Mouse (Mus musculus) retina, embryonic 14.5 days (tissue): ENCODE measurements around the gene Pafah1b3.

Source experiments
- DNase-seq: peaks from one replicate; pipeline ENCODE4 v3.0.0-alpha.2; 2015; ENCODE audit warnings: low spot score

Pafah1b3 gene

DNA sequence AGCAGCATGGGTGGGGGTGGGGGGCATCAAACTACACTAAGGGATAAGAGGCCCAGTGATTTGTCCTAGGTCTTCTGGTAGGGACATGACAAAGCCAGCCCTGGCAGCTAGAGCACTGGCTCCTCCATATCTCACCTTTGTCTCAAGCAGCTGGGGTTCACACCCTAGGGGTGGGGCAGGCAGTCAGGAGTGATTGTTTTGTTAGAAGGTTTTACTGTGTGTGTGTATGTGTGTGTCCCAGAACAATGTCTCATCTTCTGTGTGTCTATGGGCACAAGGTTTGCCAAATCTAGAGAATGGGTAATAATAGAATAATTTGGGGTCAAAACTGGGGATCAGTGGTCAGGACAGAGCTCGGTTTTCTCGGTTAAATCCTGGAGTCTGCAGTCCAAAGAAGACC, 7.7 kb upstream of the Pafah1b3 start:
- DNase-seq: no peak

DNA sequence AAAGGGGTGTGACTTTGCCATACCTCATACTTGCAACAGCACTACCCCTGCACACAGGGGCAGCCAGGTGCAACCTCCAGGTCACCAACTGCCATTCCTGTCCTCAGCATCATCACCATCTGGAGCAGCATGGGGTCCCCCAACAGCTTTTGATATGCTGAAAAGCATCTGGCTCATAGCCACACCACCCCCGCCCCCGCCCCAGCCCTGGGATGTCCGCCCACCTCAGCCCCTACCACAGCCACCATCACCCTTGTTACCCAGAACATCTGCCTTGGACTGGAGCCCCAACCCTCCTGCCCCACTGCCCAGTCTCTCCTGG, 5.9 kb upstream of the Pafah1b3 start:
- DNase-seq: no peak

DNA sequence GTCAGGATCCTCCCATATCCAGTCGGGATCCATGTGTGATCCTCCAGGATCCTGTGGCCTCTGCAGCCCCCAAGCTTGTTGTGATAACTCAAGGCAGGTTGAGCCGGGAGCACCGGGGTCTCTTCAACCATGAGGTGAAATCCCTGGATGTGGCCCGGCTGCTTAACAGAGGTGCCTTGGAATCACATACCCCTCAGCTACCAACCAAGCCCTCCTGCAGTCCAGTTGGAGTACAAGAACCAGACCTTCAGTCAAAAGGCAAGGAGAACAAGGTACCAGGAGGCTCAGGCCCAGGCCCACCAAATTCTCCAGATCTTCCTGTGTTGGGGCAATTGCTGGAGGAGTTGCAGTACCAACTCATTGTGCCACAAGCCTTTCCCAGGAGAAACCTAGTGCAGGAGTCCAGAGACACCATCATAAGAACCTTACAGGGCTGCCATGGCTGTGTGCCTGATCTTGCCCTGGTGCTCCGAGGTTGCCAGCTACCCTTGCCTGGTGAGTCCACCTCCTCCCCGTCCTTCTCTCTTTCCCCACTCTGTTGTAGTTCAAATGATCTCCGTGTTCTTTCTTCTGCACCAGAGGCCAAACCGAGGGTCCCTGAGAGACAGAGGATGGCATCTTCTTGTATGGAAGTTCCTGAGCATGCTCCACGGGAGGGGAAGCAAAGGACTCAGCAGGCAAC, 5.4 kb upstream of the Pafah1b3 start:
- no peak for DNase-seq

DNA sequence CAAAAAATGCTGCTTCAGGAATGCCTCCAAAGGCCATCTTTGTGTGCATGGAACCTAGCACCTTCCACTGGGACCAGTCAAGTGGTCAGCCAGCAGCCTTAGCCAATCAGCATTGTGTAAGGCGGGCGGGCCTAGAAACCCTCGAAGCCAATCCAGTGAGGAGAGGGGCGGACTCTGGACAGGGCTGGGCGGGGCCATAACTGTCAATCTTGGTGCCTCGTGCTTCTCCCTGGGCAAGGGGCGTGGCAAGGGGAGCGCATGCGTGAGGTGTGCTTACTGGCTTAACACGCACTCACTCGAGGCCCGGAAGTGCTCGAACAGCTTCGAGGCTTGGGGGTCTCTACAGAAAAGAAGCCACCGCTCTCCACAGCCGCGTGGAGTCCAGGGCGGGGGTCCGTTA, 3.3 kb upstream of the Pafah1b3 start, which contains the start of gene Prr19:
Gene Prr19, plus strand, starts transcription at position 349 of the 400 bp plus-strand sequence.
- peak; percentile 60 for DNase-seq

DNA sequence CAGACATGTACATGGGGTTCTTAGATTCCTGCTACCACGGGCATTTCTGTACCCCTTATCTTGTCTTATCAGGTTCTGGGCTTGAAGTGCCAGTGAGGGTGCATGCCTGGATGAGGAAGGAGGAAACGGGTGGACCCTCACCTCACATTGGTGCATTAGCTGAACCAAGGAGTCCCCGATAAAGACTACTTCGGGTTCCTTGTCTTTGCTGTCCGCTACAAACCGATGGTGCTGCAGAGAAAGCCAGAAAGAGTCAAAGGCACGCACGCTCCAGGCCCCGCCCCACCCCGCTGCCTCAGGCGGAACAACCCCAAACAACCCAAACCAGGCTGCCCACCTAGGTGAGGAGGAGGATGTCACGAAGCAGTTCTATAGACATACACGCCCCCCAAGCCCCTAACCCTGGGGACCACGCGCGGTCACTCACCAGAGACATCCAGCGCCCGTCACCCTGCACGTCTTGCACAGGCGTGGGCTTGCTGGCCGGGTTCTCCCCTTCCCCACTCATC, 787 bp downstream of the Pafah1b3 start:
- DNase-seq: no peak

DNA sequence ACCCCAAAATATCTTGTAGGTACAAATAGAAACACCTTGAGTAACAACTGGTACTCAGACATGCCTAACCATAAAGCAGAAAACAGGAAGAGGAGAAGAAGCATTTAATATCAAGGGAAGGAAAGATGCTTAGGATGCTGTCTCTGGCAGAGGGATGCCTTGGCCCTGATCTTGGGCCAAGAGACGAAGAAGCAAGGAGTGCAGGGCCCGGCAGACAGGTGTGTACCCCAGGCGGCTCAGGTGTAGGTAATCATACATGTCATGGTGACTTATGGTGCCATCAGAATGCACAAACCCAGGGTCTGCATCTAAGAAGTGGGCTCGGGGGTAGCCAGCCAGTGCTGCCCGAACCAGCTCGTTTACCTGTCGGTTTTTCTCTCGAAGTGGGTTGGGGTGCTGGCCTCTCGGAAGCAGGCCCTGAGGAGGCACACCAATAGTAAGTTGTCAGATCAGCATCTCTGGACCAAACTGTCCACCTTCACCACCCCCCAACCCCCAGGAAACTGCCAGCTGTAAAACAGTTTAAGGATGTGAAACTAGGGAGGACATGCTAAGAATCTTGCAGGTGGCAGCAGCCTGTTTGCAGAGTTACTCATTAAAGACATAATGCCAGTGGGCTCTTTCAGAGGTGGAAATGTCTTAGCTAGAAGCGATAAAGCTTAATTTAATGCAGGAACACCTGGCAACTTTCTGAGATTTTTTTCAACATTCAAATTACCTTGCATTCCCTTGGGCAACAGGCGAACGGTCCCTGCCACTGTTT, 2.6 kb downstream of the Pafah1b3 start:
- DNase-seq: no peak

DNA sequence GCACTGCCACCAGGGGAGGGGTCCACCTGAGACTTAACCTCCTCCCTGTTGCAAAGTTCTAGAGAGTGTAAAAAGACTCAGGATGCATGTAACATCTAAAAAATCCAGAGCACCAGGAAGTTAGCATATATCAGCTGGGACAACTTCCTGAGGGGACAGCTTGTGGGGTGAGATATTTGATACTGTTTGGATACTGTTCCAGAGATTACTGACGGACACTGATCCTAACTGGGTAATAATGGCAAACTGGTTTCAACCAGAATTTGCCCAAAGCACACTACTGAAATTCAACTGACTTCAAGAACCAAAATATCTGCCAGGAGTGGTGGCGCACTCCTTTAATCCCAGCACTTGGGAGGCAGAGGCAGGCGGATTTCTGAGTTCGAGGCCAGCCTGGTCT, 3.3 kb downstream of the Pafah1b3 start:
- DNase-seq: no peak

DNA sequence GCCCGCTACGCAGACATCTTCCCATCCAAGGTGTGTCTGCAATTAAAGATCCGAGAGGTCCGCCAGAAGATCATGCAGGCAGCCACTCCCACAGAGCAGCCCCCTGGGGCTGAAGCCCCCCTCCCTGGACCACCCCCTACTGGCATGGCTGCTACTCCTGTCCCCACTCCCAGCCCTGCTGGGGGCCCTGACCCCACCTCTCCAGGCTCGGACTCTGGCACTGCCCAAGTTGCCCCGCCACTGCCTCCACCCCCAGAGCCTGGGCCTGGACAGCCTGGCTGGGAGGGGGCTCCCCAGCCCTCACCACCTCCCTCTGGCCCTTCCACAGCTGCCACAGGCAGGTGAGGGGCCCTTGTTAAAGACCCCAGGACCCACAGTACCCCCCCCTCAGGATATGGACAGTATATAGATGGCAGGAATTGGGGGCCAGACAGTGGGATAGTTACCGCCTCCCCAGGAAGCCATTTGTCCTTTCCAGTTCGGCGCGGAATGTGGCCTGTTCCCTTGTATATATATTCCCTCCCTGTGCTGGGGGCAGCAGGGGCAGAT, 4.5 kb downstream of the Pafah1b3 start:
- no peak for DNase-seq

DNA sequence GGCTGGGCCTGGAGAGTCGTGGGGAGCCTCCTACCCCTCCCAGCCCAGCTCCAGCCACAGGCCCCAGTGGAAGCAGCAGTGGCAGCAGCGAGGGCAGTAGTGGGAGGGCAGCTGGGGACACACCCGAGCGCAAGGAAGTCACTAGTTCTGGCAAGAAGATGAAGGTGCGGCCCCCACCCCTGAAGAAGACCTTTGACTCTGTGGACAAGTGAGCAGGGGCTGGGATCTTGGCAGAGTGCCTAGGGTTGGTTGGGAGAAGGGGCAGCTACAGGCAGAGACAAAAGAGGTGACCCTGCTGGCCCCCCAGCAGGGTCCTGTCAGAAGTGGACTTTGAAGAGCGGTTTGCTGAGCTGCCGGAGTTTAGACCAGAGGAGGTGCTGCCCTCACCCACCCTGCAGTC, 5.7 kb downstream of the Pafah1b3 start:
- no peak for DNase-seq

DNA sequence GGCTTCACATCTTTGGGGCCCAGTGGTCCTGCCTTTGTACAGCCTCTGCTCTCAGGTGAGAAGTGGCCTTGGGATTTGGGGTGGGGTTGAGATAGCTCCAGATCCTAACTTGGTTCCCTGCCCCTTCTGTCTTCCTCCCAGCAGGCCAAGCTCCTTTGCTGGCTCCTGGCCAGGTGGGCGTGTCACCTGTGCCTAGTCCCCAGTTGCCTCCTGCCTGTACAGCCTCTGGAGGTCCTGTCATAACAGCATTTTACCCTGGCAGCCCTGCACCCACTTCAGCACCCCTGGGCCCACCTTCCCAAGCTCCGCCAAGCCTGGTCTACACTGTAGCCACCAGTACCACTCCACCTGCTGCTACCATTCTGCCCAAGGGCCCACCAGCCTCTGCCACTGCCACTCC, 6.9 kb downstream of the Pafah1b3 start:
- DNase-seq: no peak

DNA sequence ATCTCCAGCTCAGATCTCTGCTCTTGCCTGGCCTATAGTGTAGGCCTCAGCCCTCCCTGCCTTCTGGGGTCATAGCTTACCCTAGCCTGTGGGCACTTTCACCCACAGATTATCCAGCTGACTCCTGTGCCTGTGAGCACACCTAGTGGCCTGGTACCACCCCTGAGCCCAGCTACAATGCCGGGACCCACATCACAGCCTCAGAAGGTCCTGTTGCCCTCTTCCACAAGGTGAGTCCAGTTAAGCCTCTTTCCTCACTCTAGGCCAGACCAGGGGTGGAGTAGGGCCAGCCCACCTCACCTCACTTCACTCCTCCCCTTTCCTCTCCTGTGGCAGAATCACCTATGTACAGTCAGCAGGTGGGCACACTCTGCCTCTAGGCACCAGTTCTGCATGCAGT, 7.3 kb downstream of the Pafah1b3 start:
- no peak for DNase-seq

DNA sequence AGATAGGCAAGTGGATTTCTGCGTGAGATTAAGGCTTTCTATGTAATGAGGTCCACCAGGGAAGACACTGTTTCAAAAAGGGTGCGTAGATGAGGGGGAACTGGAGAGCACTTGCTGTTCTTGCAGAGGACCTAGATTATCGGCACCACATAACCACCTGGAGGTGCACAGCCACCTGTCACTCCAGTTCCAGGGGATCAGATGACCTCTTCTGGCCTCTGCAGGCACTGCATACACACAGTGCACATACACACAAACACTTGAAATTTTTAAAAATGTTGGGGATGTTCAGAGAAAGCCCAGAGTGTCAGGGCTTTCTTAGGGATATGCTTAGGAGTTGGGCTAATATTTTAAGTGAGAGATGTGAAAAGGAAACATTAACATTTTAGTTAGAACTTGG, 7.9 kb downstream of the Pafah1b3 start:
- DNase-seq: no peak

DNA sequence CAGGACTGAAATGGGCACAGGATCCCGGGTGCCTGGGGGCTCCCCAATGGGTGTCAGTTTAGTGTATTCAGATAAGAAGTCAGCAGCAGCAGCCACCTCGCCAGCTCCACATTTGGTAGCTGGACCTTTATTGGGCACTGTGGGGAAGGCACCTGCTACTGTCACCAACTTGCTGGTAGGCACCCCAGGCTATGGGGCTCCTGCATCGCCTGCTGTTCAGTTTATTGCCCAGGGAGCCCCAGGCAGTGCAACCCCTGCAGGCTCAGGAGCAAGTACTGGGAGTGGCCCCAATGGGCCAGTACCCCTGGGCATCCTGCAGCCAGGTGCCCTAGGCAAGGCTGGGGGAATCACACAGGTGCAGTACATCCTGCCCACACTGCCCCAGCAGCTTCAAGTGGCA, 9.1 kb downstream of the Pafah1b3 start:
- no peak for DNase-seq

DNA sequence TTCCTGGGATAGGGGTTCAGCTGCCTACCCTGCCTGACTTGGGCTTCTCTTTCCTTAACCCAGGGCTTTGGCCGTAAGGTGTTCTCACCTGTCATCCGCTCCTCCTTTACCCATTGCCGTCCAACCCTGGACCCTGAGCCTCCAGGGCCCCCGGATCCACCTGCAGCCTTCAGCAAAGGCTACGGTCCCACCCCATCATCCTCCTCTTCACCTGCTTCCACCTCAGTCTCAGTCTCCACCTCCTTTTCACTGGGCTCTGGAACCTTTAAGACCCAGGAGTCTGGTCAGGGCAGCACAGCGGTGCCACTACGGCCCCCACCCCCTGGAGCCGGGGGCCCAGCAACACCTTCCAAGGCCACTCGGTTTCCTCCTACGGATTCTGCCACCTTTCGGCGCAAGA, 9.8 kb downstream of the Pafah1b3 start:
- DNase-seq: no peak

DNA sequence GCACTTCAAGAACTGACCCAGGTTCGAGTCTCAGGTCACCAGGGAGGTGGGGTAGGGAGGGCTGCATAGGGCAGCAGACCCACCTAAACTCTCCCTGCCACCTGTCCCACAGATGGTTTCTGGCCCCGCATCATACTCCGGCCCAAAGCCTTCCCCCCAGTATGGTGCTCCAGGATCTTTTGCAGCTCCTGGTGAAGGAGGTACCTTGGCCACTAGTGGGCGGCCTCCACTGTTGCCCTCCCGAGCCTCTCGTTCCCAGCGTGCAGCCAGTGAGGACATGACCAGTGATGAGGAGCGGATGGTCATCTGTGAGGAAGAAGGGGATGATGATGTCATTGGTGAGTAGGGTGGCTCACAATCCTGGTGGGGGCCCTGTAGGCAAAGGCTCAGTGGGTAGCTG, 10.8 kb downstream of the Pafah1b3 start:
- DNase-seq: no peak

DNA sequence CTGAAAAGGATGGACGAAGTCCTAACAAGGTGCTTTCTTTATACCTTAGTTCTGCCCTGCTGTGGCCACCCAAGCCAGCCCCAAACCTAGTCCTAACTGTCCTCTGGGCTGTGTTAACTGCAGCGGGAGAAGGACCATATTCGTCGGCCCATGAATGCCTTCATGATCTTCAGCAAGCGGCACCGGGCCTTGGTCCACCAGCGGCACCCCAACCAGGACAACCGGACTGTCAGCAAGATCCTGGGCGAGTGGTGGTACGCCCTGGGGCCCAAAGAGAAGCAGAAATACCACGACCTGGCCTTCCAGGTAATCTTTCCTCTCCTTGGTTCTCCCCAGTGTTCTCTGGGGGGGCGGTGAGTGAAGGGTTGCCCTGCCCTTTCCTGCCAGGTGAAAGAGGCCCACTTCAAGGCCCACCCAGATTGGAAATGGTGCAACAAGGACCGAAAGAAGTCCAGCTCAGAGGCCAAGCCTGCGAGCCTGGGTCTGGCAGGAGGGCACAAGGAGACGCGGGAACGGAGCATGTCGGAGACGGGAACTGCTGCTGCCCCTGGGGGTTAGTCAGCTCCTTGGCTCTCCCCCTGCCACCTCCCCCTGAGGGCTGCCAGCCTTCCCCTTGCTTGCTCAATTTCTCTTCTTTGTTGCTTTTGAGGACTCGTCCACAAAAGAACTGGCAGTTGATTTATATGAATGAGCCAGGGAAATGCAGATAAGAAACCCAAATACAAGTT, 12.1 kb downstream of the Pafah1b3 start:
- no peak for DNase-seq

DNA sequence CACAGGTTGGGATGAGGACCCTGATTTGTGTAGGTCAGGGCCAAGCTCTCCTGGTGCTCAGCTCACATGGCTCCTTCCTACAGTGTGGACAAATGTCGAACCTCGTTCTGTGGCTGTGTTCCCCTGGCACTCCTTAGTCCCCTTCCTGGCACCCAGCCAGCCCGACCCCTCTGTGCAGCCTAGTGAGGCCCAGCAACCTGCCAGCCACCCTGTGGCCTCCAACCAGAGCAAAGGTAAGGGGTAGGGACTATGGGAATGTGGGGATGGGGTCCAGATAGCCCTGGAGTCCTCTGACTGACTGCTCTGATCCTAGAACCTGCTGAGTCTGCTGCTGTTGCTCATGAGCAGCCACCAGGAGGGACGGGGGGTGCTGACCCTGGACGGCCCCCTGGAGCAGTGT, 13.0 kb downstream of the Pafah1b3 start:
- no peak for DNase-seq

DNA sequence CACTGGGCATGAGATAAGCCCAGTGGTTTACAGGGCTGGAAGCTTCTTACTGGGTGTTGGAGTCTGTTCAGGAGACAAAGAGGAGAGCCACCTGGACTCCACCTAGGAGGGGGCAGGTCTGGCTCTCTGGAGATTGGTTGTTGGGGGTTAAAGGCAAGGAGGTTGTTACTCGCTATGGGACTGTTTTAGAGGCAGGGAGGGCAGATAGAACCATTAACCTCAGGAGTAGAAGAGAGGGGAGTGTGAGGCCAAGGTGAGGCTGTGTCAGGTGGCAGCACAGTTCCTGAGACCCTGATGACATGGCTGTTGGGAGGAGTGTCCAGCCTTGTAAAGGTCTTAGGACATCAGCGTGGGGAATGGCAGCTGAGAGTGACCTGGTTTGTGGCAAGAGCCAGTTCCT, 13.6 kb downstream of the Pafah1b3 start:
- DNase-seq: no peak

DNA sequence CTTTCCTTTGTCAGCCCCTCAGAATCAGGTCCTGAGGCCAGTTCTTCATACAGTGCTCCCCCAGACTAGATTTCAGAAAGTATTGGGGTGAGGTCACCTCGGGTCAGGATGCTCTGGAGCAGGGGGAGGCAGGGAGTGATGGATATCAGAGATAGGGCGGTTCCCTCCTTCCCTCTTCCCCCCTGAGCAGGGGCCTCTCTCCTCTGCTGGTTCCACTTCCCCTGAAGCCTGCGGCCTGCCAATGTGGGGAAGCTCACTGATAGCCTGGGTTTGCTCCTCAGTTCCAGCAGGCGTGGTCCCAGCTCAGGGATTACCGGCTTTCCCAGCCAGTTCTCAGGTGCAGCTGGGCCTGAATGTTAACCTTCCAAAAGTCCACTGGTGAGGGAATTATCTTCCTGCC, 14.1 kb downstream of the Pafah1b3 start:
- DNase-seq: no peak

DNA sequence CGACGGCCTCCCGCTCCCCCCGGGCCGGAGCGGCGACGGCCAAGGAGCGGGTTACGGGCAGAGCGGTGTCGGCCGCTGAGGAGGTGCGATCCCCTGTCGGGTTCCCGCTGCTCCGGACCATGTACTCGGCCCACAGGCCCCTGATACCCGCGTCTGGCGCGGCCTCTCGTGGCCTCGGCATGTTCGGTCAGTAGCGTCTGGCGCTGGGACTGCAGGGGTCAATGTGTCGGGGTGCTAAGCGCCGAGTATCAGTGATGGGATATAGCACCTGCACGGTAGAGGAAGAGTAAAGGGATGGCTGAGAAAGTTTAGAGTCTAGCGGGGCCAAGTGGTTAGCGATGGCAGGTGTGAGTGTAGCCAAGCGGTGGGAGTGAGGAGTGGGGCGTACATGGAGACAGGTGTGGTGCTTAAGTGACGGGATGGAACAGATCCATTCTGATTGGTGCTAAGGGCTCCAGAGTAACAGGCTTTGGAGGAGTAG, 15.0 kb downstream of the Pafah1b3 start:
- peak; percentile 57 for DNase-seq

DNA sequence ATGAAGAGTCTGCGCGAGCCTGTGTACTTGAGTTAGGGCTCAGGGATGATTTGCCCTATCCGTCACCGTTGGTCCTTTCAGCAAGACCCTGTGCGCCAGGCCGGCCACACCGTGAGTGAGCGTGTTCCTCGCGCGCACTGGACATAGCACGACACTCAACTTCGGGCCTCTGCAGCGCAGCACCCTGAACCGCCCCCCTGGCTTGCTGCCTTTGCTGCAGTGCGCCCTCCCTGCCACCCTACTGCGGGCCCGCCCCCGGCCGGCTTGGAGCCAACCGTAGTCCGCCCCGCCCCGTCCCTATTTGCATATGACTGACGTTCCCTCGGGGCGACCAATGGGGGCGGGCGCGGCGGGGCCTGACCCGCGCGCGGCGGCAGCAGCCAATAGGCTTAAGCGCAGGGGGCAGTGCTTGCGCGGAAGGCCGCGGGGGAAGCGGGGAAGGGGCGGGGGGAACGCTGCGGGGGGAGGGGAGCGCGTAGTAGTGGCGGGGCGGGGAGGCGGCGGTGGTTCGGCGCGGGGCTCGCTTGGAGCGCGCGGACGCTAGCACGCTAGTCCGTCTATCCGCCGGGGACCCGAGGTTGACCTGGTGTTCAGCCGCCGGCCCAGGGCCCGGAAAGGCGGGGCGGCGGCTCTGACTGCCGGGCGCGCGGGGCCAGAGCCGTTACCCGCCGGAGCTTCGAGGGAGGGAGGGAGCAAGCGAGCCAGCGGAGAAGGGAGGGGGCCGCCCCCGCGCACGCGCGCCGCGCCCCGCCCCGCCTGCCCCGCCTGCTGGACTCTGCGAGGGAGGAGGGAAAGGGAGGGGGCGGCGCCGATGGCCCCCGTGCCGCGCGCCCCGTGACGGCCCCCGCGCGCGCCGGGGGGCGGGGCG, 15.8 kb downstream of the Pafah1b3 start:
- peak; percentile 96 for DNase-seq
